Mouse (Mus musculus) lung, postnatal 14 days (tissue): ENCODE measurements around the gene Slc11a1.
A peak's percentile ranks its signal among the peaks of the same experiment; 100 is the strongest.
"Not testable (repeated sequence)": the region's sequence is repeated elsewhere in the genome, so short reads cannot be mapped to it uniquely, and the experiment has no call there.

Source experiments
- DNase-seq: peaks from one replicate; pipeline ENCODE4 v3.0.0; 2021

The Slc11a1 gene

DNA sequence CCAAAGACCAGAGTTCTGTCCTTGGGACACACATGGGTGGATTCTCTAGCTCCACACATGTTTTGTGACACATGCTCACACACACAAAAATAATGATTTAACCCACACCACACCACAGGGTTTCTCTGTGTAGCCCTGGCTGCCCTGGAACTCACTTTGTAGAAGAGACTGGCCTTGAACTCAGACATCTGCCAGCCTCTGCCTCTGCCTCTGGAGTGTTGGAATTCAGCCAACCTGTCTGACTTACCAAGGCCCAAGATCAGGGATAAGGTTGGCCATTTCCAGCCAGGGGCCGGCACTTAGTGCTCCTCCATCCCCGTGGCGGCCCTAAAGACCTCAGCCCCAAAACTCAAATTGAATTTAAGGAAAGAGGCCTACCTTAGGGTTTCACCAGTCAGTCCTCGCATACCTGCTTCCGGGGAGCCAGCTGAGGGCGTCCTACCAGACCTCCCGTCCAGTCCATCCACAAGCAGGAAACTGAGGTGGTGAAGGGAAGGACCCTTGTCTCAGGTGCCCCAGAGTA is 13.5 kb downstream of the Slc11a1 start:
- no peak for DNase-seq

DNA sequence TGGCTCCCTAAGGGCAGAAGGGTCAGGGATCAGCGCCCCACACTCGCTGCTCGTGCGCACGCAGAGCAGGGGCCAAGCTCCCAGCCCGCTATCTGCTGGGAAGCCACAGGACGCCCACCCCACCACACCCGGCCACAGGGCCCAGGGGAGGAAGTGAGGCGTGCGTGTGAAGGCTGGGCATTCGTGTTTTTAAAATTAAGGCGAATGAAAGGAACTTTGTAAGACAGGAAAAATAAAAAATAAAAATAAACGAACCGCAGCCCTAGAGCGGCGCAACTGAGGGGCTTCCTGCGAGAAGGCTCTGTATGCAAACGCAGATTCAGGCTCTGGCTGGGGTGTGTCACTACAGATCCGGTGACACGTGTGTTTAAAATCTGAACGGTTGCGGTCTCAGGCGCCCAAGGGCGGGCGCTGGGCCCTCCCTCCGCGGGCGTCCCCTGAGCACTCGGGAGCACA is 14.9 kb downstream of the Slc11a1 start:
- peak; percentile 48 for DNase-seq

DNA sequence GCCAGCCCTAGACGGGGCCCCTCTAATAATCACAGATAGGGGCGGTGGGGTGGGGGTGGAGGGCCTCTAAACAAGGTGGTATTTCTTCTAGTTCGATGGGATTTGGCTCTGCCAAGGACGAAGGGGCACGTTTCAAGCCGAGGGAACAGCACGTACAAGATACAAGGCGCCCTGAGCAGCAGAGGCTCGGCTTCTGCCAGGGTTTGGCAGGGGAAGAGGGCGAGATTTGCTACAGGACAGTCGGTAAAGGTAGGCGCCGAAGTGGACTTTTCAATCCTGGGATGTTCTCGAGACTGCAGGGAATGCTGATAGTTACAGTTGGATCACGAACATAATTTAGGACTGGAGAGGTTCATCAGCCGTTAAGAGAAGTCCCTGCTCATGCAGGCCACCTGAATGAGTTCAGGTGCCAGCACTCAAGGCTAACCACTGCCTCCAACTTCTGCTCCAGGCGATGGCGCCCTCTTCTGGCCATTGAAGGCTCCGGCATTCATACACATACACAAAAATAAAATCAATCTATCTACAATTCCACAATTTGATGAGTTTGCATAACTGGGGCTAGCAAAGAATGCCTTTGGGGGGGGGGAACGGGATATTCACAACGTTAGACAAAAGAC is 15.4 kb downstream of the Slc11a1 start:
- DNase-seq: peak; percentile 80

GRCm38 (mm10) chr1:74390924-74391748 is 16.1 kb downstream of the Slc11a1 start, which contains the start of gene Ctdsp1:
Gene Ctdsp1 (plus strand): TSS chr1:74391509.
- DNase-seq: peak; percentile 98

GRCm38 (mm10) chr1:74391844-74392441 is 16.9 kb downstream of the Slc11a1 start:
- DNase-seq: peak; percentile 80

- no peak for DNase-seq
Observed at GRCm38 (mm10) chr1:74392446-74392994, 17.5 kb downstream of the Slc11a1 start.

DNA sequence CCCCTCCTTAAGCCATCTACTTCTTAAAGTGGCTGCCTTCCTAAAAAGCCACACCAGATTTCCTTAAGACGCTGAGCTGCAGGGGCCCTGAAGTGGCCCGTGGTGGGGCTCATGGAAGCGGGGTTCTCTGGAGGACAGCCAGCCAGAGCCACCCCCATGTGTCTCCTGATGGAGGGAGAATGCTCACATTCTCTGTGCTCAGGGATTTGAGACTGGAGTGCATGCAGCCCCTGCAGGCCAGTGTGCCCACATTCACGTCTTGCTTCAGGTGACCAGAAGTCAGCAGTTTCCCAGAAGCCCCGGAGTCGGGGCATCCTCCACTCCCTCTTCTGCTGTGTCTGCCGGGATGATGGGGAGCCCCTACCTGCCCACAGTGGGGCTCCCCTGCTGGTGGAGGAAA is 18.0 kb downstream of the Slc11a1 start:
- DNase-seq: no peak

DNA sequence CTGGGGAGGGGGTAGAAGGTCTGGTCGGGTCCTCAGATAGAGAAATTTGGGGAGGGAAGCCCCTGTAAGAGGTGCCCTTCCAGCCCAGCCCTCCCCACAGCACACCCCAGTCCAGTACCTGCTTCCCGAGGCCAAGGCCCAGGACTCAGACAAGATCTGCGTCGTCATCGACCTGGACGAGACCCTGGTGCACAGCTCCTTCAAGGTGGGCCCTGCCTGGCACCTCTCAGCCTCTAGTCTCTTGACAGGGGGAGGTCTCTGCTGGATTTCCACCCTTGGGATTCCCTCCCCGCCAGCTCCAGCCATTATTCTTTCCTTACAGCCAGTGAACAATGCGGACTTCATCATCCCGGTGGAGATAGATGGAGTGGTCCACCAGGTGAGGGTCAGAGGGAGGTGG is 18.7 kb downstream of the Slc11a1 start:
- DNase-seq: no peak

GRCm38 (mm10) chr1:74394311-74394710 is 19.3 kb downstream of the Slc11a1 start:
- no peak for DNase-seq

GRCm38 (mm10) chr1:74394858-74395257 is 19.9 kb downstream of the Slc11a1 start:
- DNase-seq: no peak

DNA sequence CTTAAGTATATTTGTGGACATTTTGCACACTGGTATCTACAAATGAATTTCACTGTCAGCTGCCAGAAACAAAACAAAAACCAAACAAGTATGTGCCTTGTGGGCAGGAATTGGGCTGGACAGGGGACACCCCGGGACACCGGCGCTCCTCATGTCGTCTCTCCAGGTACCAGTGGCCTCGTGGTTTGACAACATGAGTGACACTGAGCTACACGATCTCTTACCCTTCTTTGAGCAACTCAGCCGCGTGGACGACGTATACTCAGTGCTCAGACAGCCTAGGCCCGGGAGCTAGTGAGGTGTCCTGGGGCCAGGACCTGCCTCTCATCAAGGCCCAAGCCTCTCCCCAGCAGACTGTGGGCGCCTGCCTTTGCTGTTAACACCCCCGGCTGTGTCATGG is 20.3 kb downstream of the Slc11a1 start:
- no peak for DNase-seq

GRCm38 (mm10) chr1:74396456-74397222 is 21.6 kb downstream of the Slc11a1 start:
- not testable (repeated sequence) for DNase-seq

DNA sequence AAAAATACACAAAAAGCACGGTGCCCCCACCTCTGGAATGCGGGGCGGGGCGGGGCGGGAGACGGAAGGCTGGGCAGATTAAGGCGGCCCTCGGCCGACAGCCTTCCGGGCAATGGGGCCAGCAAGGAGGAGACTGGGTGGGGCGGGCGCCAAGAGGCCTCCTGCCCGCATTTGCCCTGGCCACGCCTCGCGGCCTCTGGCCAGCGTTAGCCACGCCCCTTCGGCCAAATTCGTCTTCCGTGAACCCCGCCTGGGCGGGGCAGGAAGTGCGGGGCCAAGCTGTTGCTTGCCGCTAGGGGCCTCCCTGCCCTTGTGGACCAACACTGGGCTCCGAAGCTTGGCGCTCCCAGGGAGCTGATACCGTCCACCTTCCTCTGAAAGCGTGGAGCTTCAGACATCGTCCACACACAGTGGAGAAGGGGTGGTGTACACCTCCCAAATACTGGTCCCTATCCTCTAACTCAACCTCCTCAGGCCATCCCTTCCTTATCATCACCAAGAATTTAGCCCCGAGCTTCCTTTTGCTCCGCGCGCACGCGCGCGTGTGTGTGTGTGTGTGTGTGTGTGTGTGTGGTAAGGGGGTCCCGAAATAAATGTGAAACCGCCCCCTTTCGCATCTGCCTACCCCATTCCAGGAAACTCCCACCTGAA is 22.4 kb downstream of the Slc11a1 start:
- peak; percentile 99 for DNase-seq

DNA sequence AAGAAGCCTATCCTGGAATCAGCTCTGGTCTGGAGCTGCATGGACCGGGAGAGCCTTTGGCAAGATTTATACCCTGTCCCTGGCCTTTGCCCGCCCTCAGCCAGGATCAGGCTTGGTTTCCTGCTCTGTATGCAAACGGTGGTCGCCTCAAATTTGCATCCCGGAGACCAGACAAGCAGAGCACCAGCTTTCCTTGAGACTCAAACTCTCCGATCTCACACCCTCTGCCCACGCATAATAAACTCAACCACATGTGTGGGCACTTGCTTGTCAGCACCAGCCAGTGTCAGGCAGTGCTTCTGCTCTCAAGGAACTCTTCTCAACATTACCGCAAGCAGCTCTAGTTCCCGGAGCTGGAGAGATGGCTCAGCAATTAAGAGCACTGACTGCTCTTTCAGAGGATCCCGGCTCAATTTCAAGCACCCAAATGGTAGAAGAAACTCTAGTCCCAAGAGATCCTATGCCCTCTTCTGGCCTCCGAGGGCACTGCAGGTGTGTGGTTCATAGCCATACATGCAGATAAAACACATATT is 23.0 kb downstream of the Slc11a1 start:
- DNase-seq: peak; percentile 82

GRCm38 (mm10) chr1:74400531-74400930 is 25.5 kb downstream of the Slc11a1 start:
- DNase-seq: no peak

DNA sequence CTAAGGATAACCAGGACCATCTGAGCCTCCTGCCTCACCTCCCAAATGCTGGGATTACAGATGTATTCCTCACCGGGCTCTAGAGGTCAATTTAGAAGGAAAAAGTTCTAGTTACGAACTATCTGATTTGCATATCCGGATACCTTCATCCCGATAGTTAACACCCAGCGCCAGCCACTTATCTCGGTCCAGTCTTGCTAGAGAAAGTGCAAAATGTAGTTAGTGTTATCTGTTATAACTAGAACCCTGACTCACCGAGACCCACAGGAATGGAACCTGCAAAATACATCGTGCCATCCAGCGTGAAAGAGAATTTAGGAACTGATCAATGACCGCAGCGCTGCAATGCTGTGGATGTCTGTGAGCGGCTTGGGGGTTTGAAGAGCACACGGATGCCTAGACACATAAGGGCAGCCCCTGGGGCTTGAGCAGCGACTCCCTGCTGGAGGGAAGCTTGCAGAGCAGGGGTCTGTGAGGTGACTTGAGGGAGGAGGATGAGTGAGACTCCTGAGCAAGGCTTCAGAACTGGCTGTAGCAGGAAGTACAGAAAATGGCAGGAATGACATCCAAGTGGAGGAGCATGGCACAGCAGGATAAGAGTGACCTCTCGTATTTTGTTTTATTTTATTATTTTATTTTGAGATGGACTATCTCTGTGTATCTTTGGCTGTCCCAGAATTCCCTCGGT is 26.2 kb downstream of the Slc11a1 start:
- DNase-seq: no peak

DNA sequence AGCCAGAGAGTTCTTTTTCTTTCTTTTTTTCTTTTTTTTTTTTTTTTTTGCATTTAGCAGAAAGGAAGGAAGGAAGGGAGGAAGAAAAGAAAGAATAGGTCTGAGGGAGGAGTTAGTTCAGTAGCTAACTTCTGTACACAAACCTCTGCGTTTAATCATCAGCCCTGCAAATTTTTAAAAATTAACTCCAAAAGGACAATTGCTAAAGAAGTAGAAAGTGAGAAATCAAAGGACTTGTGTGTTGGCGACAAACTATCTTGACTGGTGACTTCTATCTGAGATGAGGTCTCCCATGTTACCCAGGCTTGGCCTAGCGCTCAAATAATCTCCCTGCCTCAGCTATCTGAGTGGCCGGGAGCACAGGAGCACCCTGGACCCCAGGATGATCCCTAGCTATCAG is 29.2 kb downstream of the Slc11a1 start:
- DNase-seq: no peak

GRCm38 (mm10) chr1:74408589-74409504 is 33.9 kb downstream of the Slc11a1 start, which contains the start of gene Vil1:
Gene Vil1 (plus strand): TSS chr1:74409376.
- no peak for DNase-seq

GRCm38 (mm10) chr1:74411753-74412325 is 36.8 kb downstream of the Slc11a1 start:
- no peak for DNase-seq
